In the genomic region with DNA sequence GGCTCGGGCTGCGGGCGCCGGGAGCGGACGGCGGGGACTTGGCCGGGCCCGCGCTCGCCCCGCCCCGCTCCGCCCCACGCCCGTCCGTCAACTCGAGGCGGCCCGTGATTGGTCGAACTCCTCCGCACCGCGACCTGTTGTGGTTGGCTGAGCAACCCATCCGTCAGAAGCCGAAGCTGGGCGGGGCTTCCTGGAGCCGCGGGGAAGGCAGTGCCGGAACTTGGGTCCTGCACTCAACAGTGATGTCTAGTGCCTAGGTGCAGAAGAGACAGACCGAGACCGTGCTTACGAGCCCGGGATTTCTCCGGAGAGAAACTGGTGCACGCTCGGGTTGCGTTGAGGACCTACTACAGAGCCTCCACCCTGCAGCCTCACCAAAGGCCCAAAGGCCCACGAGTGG, we compare ENCODE assay signal across 8 mouse cellular contexts. TPM values are rescaled to one million over a fixed set of nuclear protein-coding genes. Genes with fewer than 3 reads are reported as not detected.
DNase-seq lines count a peak whose midpoint lies in the region; ATAC-seq lines count a peak whose summit lies in the region.

A gene (minus strand): TSS at position 58 of the 400 bp plus-strand sequence.
A gene (plus strand): TSS at position 210 of the 400 bp plus-strand sequence.

- peaks cover 31% of the 10 kb centered on the region for H3K36me3 ChIP-seq in hindbrain, embryonic 15.5 days

- H3K9me3 ChIP-seq in hindbrain, embryonic 15.5 days, result no peaks in the 10 kb centered on the region

- H3K27me3 ChIP-seq in hindbrain, embryonic 15.5 days, result no peaks in the 10 kb centered on the region

- peak; percentile 95 for ATAC-seq in hindbrain, embryonic 15.5 days (ENCODE audit: low FRiP score, low read depth)

- peak within 1 kb of the TSS; percentile 67 for H3K4me3 ChIP-seq in hindbrain, embryonic 15.5 days

- under 1% methylated on average over 33 of the region's 39 CpGs for WGBS in hindbrain, embryonic 15.5 days

- peak within 1 kb of the TSS; percentile 87 for H3K27ac ChIP-seq in hindbrain, embryonic 15.5 days (replicated peaks)

- peak within 1 kb of the TSS; percentile 98 for H3K9ac ChIP-seq in hindbrain, embryonic 15.5 days

- DNase-seq in R1 (ENCODE audit: low read depth, low spot score), result peak; percentile 98
- peak; percentile 98 to 99 for DNase-seq in cerebellum, postnatal 25 days
- DNase-seq in frontal cortex, postnatal 36 days (ENCODE audit: low spot score in 2 of 2), result peak; percentile 97
- peak; percentile 95 for DNase-seq in left cerebral cortex, adult 11 months (ENCODE audit: low spot score)
- peak; percentile 98 to 99 for DNase-seq in lung, postnatal 4 days
- DNase-seq in retina, postnatal 7 days (ENCODE audit: low read depth, low spot score), result peak; percentile 94
- peak; percentile 98 for DNase-seq in urinary bladder, adult 2 months (ENCODE audit: low spot score)

- H3K4me2 ChIP-seq in hindbrain, embryonic 15.5 days, result peak within 1 kb of the TSS; percentile 100

- peaks cover 29% of the 10 kb centered on the region for H3K4me1 ChIP-seq in hindbrain, embryonic 15.5 days (replicated peaks)

RNA-seq across cellular contexts. Expression of the first gene that starts in this region (rescaled TPM):
- 182 and 186 TPM in 2 replicates for polyA plus RNA-seq in hindbrain, embryonic 15.5 days (2015; fragmentation: Nextera tagmentation; extraction: Ambion mirVana)
- polyA plus RNA-seq in urinary bladder, adult 2 months (2012; rRNA removed), result 114 and 129 TPM in 2 replicates

RNA-seq across cellular contexts. Expression of the second gene that starts in this region (rescaled TPM):
- polyA plus RNA-seq in hindbrain, embryonic 15.5 days (2015; fragmentation: Nextera tagmentation; extraction: Ambion mirVana), result 8.8 and 11.2 TPM in 2 replicates
- 5.2 and 5.8 TPM in 2 replicates for polyA plus RNA-seq in urinary bladder, adult 2 months (2012; rRNA removed)

Comparison
In these comparisons a context has a peak if more than half of its experiments do, and no peak if none do; other contexts are left out.
1. Peak in every context shown above with its lines: DNase-seq, ATAC-seq, H3K4me3 ChIP-seq and H3K27ac ChIP-seq.